Mouse (Mus musculus) ES-Bruce4 (cell line): Measurements from ENCODE around the gene Acss1. TPM values are rescaled to one million over a fixed set of nuclear protein-coding genes. Genes with fewer than 3 reads are reported as not detected.

Experiments
- H3K27ac ChIP-seq: 2 replicates; pipeline ENCODE4 v1.5.1; 2012; ENCODE audit warnings: low read length, inconsistent platforms; ENCODE audit not compliant: insufficient read depth
- H3K27me3 ChIP-seq: 2 replicates; pipeline ENCODE4 v1.6.1; 2012; ENCODE audit warnings: mild to moderate bottlenecking, low read length, inconsistent platforms; ENCODE audit not compliant: control insufficient read depth, poor library complexity, insufficient read depth, severe bottlenecking
- H3K36me3 ChIP-seq: 2 replicates; pipeline ENCODE4 v1.6.1; 2012; ENCODE audit warnings: inconsistent platforms, mild to moderate bottlenecking, low read length, moderate library complexity; ENCODE audit not compliant: control insufficient read depth, poor library complexity, insufficient read depth, severe bottlenecking
- H3K4me1 ChIP-seq: one replicate; pipeline ENCODE4 v1.8.1; 2011; ENCODE audit warnings: low read length; ENCODE audit not compliant: control insufficient read depth, insufficient read depth
- H3K4me3 ChIP-seq: 2 replicates; pipeline ENCODE4 v1.5.1; 2011; ENCODE audit warnings: low read depth, mild to moderate bottlenecking, low read length
- H3K9ac ChIP-seq: 2 replicates; pipeline ENCODE4 v1.6.1; 2012; ENCODE audit warnings: low read depth, mild to moderate bottlenecking, inconsistent platforms; ENCODE audit not compliant: poor library complexity, severe bottlenecking
- H3K9me3 ChIP-seq: replicated peaks from 2 replicates; pipeline ENCODE4 v1.6.1; 2012; ENCODE audit warnings: mild to moderate bottlenecking, low read length, inconsistent platforms; ENCODE audit not compliant: control insufficient read depth, poor library complexity, insufficient read depth, severe bottlenecking
- CTCF ChIP-seq: IDR thresholded peaks from one replicate; pipeline ENCODE4 v1.8.1; 2011; ENCODE audit warnings: low read depth, low read length
- EP300 ChIP-seq: IDR thresholded peaks from 2 replicates; pipeline ENCODE4 v1.6.1; 2011; ENCODE audit warnings: low read depth, low read length; ENCODE audit not compliant: insufficient read depth
- POLR2A ChIP-seq: IDR thresholded peaks from one replicate; pipeline ENCODE4 v1.8.1; 2011; ENCODE audit warnings: low read length; ENCODE audit not compliant: insufficient read depth
- polyA plus RNA-seq: library from polyadenylated mRNA; stranded (reverse); fragments of >200 nt; gene quantifications from 2 replicates; pipeline ENCODE4 v1.2.4, GENCODE M21; 2011; ENCODE audit warnings: low read depth; ENCODE audit not compliant: missing spikeins, insufficient read depth, insufficient read length

Acss1 gene
- polyA plus RNA-seq, 1 experiment, result 9.8 TPM

DNA sequence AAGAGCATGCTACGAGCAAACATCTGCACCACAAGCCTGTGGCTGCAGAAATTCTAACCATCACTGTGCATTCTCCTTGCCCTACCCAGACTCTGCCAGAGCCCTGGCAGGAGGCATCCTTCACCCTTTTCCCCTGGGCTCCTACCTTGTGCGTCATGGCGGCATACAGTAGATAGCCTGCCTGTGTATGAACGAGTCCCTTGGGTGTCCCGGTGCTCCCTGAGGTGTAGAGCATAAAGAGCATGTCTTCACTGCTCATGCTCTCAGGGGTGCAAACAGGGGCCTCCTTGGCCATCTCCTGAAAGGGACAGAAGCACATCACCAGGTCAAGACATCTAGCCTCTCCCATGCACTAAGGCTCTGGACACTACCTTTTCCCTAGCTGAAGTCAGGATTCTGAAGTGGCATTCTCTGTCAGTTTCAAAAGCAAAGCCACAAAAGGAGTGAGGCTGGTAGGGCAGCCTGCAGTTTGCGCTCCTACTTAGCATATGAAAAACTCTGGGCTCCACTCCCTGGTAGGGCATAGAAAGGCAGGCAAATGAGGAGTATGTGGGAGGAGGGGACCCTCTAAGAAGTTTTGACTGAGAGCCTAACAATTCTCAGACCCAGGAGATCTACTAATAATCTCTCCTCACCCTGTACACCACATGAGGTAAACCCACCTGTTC lies 30.5 kb downstream of the Acss1 start:
- Histone ChIP-seq H3K27ac (peak overlapping the region; percentile 49), H3K9me3 (peaks cover 6% of the 10 kb centered on the region), H3K9ac (no peak overlapping the region), H3K36me3 (no peaks in the 10 kb centered on the region), H3K4me3 (peak overlapping the region; percentile 12; the same call in 1 of the 2 replicates), H3K27me3 (no peaks in the 10 kb centered on the region), H3K4me1 (peaks cover 8% of the 10 kb centered on the region)
- peak; percentile 49; the same call in 1 of the 2 replicates for TF ChIP-seq EP300
- no peak for TF ChIP-seq POLR2A
- no peak for TF ChIP-seq CTCF

DNA sequence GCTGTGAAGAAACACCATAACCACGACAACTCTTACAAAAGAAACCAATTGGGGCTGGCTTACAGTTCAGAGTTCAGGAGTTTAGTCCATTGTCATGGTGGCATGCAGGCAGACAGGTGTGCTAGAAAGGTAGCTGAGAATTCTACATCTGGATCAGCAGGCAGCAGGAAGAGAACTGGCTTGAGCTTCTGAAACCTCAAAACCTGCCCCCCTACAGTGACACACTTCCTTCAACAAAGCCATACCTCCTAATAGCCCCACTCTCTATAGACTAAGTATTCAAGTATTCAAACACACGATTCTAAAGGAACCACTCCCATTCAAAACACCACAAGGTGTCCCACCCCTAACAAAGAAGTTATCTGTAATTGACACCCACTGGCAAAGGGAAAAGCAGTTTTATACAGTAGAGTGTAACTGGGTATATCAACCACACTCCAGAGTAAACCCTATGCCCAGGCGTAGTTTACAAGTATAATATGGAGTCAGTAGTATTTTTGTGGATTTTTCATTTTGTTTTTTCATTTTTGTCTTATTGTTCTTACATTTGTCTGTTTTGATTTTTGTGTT lies 32.3 kb downstream of the Acss1 start:
- H3K36me3 ChIP-seq, result no peaks in the 10 kb centered on the region
- H3K4me3 ChIP-seq, result no peak overlapping the region
- H3K4me1 ChIP-seq, result peaks cover 8% of the 10 kb centered on the region
- no peak overlapping the region for H3K9ac ChIP-seq
- H3K27ac ChIP-seq, result peak overlapping the region; percentile 51; the same call in 1 of the 2 replicates
- H3K27me3 ChIP-seq, result no peaks in the 10 kb centered on the region
- TF ChIP-seq EP300 (no peak), POLR2A (no peak), CTCF (no peak)
- peaks cover 6% of the 10 kb centered on the region for H3K9me3 ChIP-seq

DNA sequence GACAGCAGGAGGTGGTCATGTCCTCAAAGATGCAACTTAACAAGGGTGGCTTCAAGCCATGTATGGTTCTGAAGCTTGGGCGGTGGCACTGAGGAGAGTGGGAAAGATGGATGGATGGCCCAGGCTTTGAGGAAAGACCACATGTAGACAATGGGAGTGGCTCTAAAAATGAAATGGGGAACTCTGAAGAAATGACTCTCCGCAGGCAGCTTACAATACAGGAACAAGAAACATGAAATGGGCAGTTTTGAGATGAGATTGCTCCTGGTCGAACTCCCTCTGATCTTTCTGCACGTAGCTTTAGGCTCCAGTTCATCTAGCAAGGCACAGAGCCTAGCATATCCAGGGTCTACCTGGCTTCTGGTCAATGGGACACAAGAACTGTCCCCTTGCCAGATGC lies 39.0 kb downstream of the Acss1 start:
- H3K27me3 ChIP-seq, result no peaks in the 10 kb centered on the region
- H3K4me3 ChIP-seq, result no peak overlapping the region
- H3K4me1 ChIP-seq, result no peaks in the 10 kb centered on the region
- no peak overlapping the region for H3K9ac ChIP-seq
- TF ChIP-seq EP300 (no peak), POLR2A (no peak), CTCF (no peak)
- H3K36me3 ChIP-seq, result no peaks in the 10 kb centered on the region
- H3K9me3 ChIP-seq, result no peaks in the 10 kb centered on the region; the same call in 1 of the 2 replicates
- H3K27ac ChIP-seq, result no peak overlapping the region

DNA sequence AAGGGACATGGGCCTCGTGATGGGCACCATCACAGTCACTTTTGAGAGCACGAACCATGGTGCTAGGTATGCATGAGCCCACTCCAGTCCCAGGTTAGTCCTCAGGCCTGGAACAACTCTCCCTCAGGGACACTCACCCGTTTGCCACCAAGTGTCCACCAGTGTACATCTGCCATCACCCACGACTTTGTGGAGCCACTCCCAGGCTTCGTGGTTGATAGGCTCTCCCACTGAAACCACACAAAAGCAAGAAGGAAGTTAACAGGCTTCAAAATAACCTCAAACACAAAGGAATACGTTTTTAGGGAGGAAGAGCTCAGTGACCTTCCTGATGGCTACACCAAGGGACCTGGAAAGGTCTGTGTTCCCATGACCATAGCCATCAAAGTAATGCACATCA lies 41.2 kb downstream of the Acss1 start:
- no peaks in the 10 kb centered on the region for H3K36me3 ChIP-seq
- no peak overlapping the region for H3K4me3 ChIP-seq
- H3K27me3 ChIP-seq, result no peaks in the 10 kb centered on the region
- H3K4me1 ChIP-seq, result no peaks in the 10 kb centered on the region
- TF ChIP-seq CTCF (no peak), POLR2A (no peak), EP300 (no peak)
- H3K9ac ChIP-seq, result no peak overlapping the region
- no peaks in the 10 kb centered on the region for H3K9me3 ChIP-seq
- no peak overlapping the region for H3K27ac ChIP-seq

DNA sequence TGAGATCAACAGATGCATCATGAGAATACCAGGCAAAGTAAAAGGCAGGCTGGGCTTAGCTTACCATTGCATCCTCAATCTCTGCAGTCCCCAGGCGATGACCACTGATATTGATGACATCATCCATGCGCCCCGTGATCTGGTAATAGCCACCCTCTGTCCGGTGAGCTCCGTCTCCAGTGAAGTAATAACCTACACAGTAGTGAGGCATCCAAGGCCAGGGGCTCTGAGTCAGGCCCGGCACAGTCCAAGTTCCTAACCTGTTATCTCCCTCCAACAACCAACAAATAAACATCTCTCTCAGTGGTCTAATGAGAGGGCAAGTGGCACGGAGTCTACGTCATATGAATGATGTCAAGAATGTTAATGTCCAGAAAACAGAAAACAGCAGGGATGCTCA lies 43.4 kb downstream of the Acss1 start:
- Histone ChIP-seq H3K9ac (no peak overlapping the region), H3K4me3 (no peak overlapping the region), H3K27me3 (no peaks in the 10 kb centered on the region), H3K36me3 (no peaks in the 10 kb centered on the region), H3K27ac (no peak overlapping the region), H3K9me3 (no peaks in the 10 kb centered on the region), H3K4me1 (no peaks in the 10 kb centered on the region)
- TF ChIP-seq CTCF (no peak), POLR2A (no peak), EP300 (no peak)

DNA sequence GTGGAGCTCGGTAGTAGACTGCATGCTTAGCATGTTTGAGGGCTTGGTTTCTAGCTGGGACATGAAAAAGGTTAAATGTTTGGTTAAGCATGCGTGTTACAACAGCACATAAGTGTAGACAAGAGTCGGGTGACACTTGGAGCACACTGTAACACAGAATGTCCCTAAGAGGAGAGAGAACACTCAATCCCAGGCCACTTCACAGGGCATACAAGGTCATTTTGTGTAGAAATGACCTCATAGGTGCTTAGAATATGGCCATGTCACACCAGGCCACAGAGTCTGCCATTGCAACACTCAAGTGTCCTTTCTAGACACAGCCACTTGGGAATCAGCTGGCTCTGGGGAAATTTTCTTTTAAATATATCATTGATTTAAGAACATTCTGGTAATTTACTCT lies 44.3 kb downstream of the Acss1 start:
- Histone ChIP-seq H3K27me3 (no peaks in the 10 kb centered on the region), H3K9ac (no peak overlapping the region), H3K4me3 (no peak overlapping the region), H3K9me3 (no peaks in the 10 kb centered on the region), H3K4me1 (no peaks in the 10 kb centered on the region), H3K36me3 (no peaks in the 10 kb centered on the region), H3K27ac (no peak overlapping the region)
- TF ChIP-seq POLR2A (no peak), CTCF (no peak), EP300 (no peak)
